Mouse (Mus musculus): ENCODE measurements around the gene Zfp410. TPM values are rescaled to one million over a fixed set of nuclear protein-coding genes. Genes with fewer than 3 reads are reported as not detected.
"Not testable (repeated sequence)": the region's sequence is repeated elsewhere in the genome, so short reads cannot be mapped to it uniquely, and the experiment has no call there.

Gene Zfp410
- polyA plus RNA-seq, 1 experiment: 23.5 TPM

DNA sequence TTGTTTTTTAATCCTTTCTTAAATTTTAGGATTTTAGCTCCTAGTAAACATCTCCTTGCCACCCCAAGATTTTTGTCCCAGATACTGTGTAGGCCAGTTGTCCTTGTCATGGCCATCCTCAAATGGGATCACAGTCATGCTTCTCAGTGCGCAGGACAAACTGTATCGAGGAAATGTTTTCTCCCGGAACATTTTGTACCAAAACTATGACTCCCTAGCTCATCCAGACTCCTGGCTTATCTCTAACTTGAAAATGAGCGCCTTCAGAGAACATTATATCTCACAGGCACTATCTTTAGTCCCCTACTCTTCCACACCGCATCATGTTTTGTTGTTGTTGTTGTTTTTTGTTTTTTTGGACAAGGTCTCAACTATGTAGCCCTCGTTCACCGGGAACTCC lies 646 bp upstream of the Zfp410 start:
- H3K4me3 ChIP-seq (ENCODE audit: insufficient read depth, poor library complexity, severe bottlenecking): peak overlapping the region; percentile 86
- H3ac ChIP-seq (ENCODE audit: control insufficient read depth, insufficient read length, low read depth): peak overlapping the region; percentile 56
- no peaks in the 10 kb centered on the region for H3K36me3 ChIP-seq (ENCODE audit: control insufficient read depth, insufficient read depth)
- H3K27me3 ChIP-seq (ENCODE audit: control insufficient read depth, insufficient read depth, insufficient read length): no peaks in the 10 kb centered on the region
- H3K79me2 ChIP-seq (ENCODE audit: control insufficient read depth, insufficient read depth): peaks cover 41% of the 10 kb centered on the region
- H3K79me3 ChIP-seq (ENCODE audit: low read depth): peaks cover 37% of the 10 kb centered on the region
- TF ChIP-seq USF1 (IDR thresholded peaks at IDR 0.05; ENCODE audit: low read depth) (no peak), FOSL1 (IDR thresholded peaks at IDR 0.05; ENCODE audit: insufficient read depth, low read length, poor library complexity, severe bottlenecking) (no peak), CEBPB (IDR thresholded peaks at IDR 0.05; ENCODE audit: low read depth) (no peak), MAX (IDR thresholded peaks at IDR 0.05) (no peak), MYOG (IDR thresholded peaks at IDR 0.05; ENCODE audit: control insufficient read depth, extremely low read depth, insufficient read length) (no peak), CTCF (IDR thresholded peaks at IDR 0.05; ENCODE audit: control insufficient read depth, insufficient read depth, insufficient read length) (no peak), MYOD1 (IDR thresholded peaks at IDR 0.05; ENCODE audit: control insufficient read depth, insufficient read length, low read depth) (no peak)

DNA sequence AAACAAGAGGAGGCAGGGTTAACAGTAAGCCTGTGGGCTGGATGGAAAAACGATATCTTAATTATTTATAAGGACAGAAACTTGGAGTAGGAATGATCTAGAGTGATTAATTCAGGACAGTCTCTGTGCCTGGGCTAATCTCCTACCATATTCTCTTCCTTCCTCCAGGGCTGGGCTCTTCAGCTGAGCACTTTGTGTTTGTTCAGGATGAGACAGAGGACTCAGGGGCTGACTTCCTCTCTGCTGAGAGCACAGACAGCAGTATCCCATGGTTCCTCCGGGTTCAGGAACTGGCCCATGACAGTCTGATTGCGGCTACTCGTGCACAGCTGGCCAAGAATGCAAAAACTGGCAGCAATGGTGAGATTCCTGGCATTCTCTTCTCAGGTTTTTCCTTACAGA lies 10.5 kb downstream of the Zfp410 start:
- peaks cover 23% of the 10 kb centered on the region for H3K79me3 ChIP-seq (ENCODE audit: low read depth)
- no peak overlapping the region for H3ac ChIP-seq (ENCODE audit: control insufficient read depth, insufficient read length, low read depth)
- peaks cover 50% of the 10 kb centered on the region for H3K79me2 ChIP-seq (ENCODE audit: control insufficient read depth, insufficient read depth)
- H3K27me3 ChIP-seq (ENCODE audit: control insufficient read depth, insufficient read depth, insufficient read length): no peaks in the 10 kb centered on the region
- peaks cover 87% of the 10 kb centered on the region for H3K36me3 ChIP-seq (ENCODE audit: control insufficient read depth, insufficient read depth)
- no peak overlapping the region for H3K4me3 ChIP-seq (ENCODE audit: insufficient read depth, poor library complexity, severe bottlenecking)
- TF ChIP-seq MYOG (IDR thresholded peaks at IDR 0.05; ENCODE audit: control insufficient read depth, extremely low read depth, insufficient read length): no peak
- TF ChIP-seq USF1 (IDR thresholded peaks at IDR 0.05; ENCODE audit: low read depth): no peak
- no peak for TF ChIP-seq CTCF (IDR thresholded peaks at IDR 0.05; ENCODE audit: control insufficient read depth, insufficient read depth, insufficient read length)
- TF ChIP-seq FOSL1 (IDR thresholded peaks at IDR 0.05; ENCODE audit: insufficient read depth, low read length, poor library complexity, severe bottlenecking): no peak
- no peak for TF ChIP-seq CEBPB (IDR thresholded peaks at IDR 0.05; ENCODE audit: low read depth)
- no peak for TF ChIP-seq MAX (IDR thresholded peaks at IDR 0.05)
- TF ChIP-seq MYOD1 (IDR thresholded peaks at IDR 0.05; ENCODE audit: control insufficient read depth, insufficient read length, low read depth): no peak

DNA sequence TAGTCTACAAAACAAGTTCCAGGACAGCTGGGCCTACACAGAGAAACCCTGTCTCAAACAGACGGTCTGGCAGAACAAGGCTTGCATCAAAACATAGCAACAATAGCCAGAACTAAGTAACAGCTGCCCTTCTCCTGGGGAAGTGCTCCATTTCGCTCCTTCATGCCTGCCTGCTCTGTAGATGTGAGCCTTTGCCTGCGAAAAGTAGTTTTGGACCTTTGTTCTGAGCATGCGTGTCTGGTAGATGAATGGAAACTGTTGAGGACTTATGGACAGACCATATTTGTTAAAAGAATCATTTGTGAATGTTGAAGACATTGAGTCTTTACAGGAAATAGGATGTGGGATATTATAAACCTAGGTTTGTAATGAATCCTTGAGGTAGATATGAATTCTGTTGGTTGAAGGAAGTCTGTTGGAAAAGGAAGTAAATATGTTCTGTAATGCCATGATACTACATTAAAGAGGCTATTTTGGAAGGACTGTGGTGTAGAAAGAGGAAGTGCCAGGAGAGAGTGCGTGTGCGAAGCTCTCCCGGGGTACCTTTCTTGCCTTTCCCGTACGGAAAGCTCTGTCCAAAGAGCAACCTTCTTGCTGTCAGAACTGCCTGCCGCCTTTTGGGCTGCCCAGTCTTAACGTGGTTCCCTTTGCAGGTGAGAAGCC lies 20.4 kb downstream of the Zfp410 start:
- Histone ChIP-seq H3K79me3 (ENCODE audit: low read depth) (no peaks in the 10 kb centered on the region), H3ac (ENCODE audit: control insufficient read depth, insufficient read length, low read depth) (no peak overlapping the region), H3K36me3 (ENCODE audit: control insufficient read depth, insufficient read depth) (peaks cover 74% of the 10 kb centered on the region), H3K79me2 (ENCODE audit: control insufficient read depth, insufficient read depth) (no peaks in the 10 kb centered on the region), H3K27me3 (ENCODE audit: control insufficient read depth, insufficient read depth, insufficient read length) (no peaks in the 10 kb centered on the region), H3K4me3 (ENCODE audit: insufficient read depth, poor library complexity, severe bottlenecking) (no peak overlapping the region)
- TF ChIP-seq USF1 (IDR thresholded peaks at IDR 0.05; ENCODE audit: low read depth) (no peak), CTCF (IDR thresholded peaks at IDR 0.05; ENCODE audit: control insufficient read depth, insufficient read depth, insufficient read length) (no peak), FOSL1 (IDR thresholded peaks at IDR 0.05; ENCODE audit: insufficient read depth, low read length, poor library complexity, severe bottlenecking) (no peak), MYOD1 (IDR thresholded peaks at IDR 0.05; ENCODE audit: control insufficient read depth, insufficient read length, low read depth) (no peak), MAX (IDR thresholded peaks at IDR 0.05) (no peak)

GRCm38 (mm10) chr12:84347192-84347591 lies 30.5 kb downstream of the Zfp410 start:
- peaks cover 30% of the 10 kb centered on the region for H3K36me3 ChIP-seq (ENCODE audit: control insufficient read depth, insufficient read depth)

GRCm38 (mm10) chr12:84358699-84359098 lies 42.0 kb downstream of the Zfp410 start:
- H3K4me3 ChIP-seq (ENCODE audit: insufficient read depth, poor library complexity, severe bottlenecking); H3K36me3 ChIP-seq (ENCODE audit: control insufficient read depth, insufficient read depth); H3ac ChIP-seq (ENCODE audit: control insufficient read depth, insufficient read length, low read depth); H3K27me3 ChIP-seq (ENCODE audit: control insufficient read depth, insufficient read depth, insufficient read length): not testable (repeated sequence)
- Histone ChIP-seq H3K79me3 (ENCODE audit: low read depth) (peaks cover 18% of the 10 kb centered on the region), H3K79me2 (ENCODE audit: control insufficient read depth, insufficient read depth) (peaks cover 18% of the 10 kb centered on the region)

More at GRCm38 (mm10) chr12:84347192-84347591, 30.5 kb downstream of the Zfp410 start:
- no peaks in the 10 kb centered on the region for H3K79me3 ChIP-seq (ENCODE audit: low read depth)
- H3K27me3 ChIP-seq (ENCODE audit: control insufficient read depth, insufficient read depth, insufficient read length): no peaks in the 10 kb centered on the region
- no peaks in the 10 kb centered on the region for H3K79me2 ChIP-seq (ENCODE audit: control insufficient read depth, insufficient read depth)
- TF ChIP-seq CEBPB (IDR thresholded peaks at IDR 0.05; ENCODE audit: low read depth) (no peak), MYOD1 (IDR thresholded peaks at IDR 0.05; ENCODE audit: control insufficient read depth, insufficient read length, low read depth) (no peak), USF1 (IDR thresholded peaks at IDR 0.05; ENCODE audit: low read depth) (no peak), MYOG (IDR thresholded peaks at IDR 0.05; ENCODE audit: control insufficient read depth, extremely low read depth, insufficient read length) (no peak), CTCF (IDR thresholded peaks at IDR 0.05; ENCODE audit: control insufficient read depth, insufficient read depth, insufficient read length) (no peak), FOSL1 (IDR thresholded peaks at IDR 0.05; ENCODE audit: insufficient read depth, low read length, poor library complexity, severe bottlenecking) (no peak), MAX (IDR thresholded peaks at IDR 0.05) (no peak)
- H3ac ChIP-seq (ENCODE audit: control insufficient read depth, insufficient read length, low read depth): no peak overlapping the region
- no peak overlapping the region for H3K4me3 ChIP-seq (ENCODE audit: insufficient read depth, poor library complexity, severe bottlenecking)

Measured in C2C12 (cell line).